Mouse (Mus musculus): ENCODE results near the gene Gzmn. TPM values are rescaled to one million over a fixed set of nuclear protein-coding genes. Genes with fewer than 3 reads are reported as not detected.
"Not testable (repeated sequence)": the region's sequence is repeated elsewhere in the genome, so short reads cannot be mapped to it uniquely, and the experiment has no call there.

The Gzmn gene
- not detected in 2 replicates for total RNA-seq (2014; fragmentation: Nextera tagmentation)
- total RNA-seq (2017): 0.12 TPM in 1 of 2 replicates, not detected in the other
- not detected in 2 replicates for polyA plus RNA-seq (2012)

DNA sequence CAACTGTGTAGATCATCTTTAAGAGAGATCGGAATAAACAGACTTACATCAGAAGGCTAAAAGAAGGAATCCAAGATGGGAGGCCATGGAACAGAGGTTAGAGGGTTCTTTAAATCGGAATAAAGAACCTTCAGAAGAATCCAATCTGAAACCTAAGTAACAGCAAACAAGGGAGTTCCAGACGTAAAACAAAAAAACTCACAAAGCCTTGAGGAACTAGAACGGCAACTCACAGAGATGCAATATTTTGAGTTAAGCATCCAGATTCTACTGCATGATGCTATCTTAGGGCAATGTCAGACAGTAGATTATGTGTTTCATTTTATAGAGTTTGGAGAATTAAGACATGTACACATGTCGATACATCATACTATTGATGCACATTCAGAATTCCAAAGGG, at the start of gene Gzmn:
TSS of gene Gzmn (minus strand) at position 101 of the 400 bp plus-strand sequence.
- H3K4me1 ChIP-seq (ENCODE audit: insufficient read depth, low read depth, low read length): no peaks in the 10 kb centered on the region
- TF ChIP-seq GATA2 (IDR thresholded peaks at IDR 0.05; ENCODE audit: borderline replicate concordance, low read depth, low read length) (no peak), GATA1 (IDR thresholded peaks at IDR 0.05; ENCODE audit: borderline replicate concordance, low read length) (no peak), CTCF (IDR thresholded peaks at IDR 0.05; ENCODE audit: low read depth, low read length) (no peak), TAL1 (conservative IDR thresholded peaks at IDR 0.05; ENCODE audit: low read depth, low read length) (no peak), POLR2AphosphoS5 (IDR thresholded peaks at IDR 0.05; ENCODE audit: insufficient replicate concordance, low read depth, low read length) (no peak)
- DNase-seq (ENCODE audit: low spot score) (no peak), ATAC-seq (ENCODE audit: extremely low read depth, insufficient number of reproducible peaks, low FRiP score, poor library complexity, severe bottlenecking) (no peak)
- H3K36me3 ChIP-seq (replicated peaks): no peaks in the 10 kb centered on the region
- no peaks in the 10 kb centered on the region for H3K9me3 ChIP-seq (replicated peaks)
- H3K27me3 ChIP-seq (ENCODE audit: insufficient read depth, low read length): peaks cover 16% of the 10 kb centered on the region
- H3K4me3 ChIP-seq (ENCODE audit: low read depth, low read length): no peak within 1 kb of the TSS

DNA sequence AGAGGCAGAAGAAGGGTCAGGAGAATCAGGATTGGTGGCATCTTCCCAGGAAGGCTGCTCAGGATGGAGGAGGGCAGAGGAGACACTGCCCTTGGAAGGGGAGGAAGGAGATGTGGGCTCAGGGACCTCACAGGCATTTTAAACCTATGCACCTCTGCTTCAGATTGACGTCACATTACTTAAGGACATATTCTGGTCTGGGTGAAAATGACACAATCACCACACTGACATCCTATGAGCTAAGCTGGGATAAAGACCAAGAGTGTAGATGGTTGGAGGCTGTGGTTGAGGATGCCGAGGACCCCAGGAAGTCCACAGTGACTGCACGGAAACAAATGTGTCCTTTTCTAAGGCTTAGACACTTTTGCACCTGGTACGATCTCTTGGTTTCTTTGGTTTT, 36.9 kb upstream of the Gzmn start, which contains the start of gene Gzmf:
TSS of gene Gzmf (minus strand) at position 101 of the 400 bp plus-strand sequence.
- Histone ChIP-seq H3K36me3 (replicated peaks) (no peaks in the 10 kb centered on the region), H3K9me3 (replicated peaks) (no peaks in the 10 kb centered on the region), H3K4me1 (ENCODE audit: insufficient read depth, low read depth, low read length) (peaks cover 2% of the 10 kb centered on the region; the same call in 1 of the 2 replicates), H3K4me3 (ENCODE audit: low read depth, low read length) (no peak within 1 kb of the TSS), H3K27me3 (ENCODE audit: insufficient read depth, low read length) (0 out of 2 replicates have a peak, but pooled peaks cover 3% of the 10 kb centered on the region)
- TF ChIP-seq GATA2 (IDR thresholded peaks at IDR 0.05; ENCODE audit: borderline replicate concordance, low read depth, low read length): no peak
- TF ChIP-seq POLR2AphosphoS5 (IDR thresholded peaks at IDR 0.05; ENCODE audit: insufficient replicate concordance, low read depth, low read length): no peak
- TF ChIP-seq GATA1 (IDR thresholded peaks at IDR 0.05; ENCODE audit: borderline replicate concordance, low read length): no peak
- TF ChIP-seq TAL1 (conservative IDR thresholded peaks at IDR 0.05; ENCODE audit: low read depth, low read length): no peak
- no peak for TF ChIP-seq CTCF (IDR thresholded peaks at IDR 0.05; ENCODE audit: low read depth, low read length)
- no peak for DNase-seq (ENCODE audit: low spot score)
- ATAC-seq (ENCODE audit: extremely low read depth, insufficient number of reproducible peaks, low FRiP score, poor library complexity, severe bottlenecking): no peak

DNA sequence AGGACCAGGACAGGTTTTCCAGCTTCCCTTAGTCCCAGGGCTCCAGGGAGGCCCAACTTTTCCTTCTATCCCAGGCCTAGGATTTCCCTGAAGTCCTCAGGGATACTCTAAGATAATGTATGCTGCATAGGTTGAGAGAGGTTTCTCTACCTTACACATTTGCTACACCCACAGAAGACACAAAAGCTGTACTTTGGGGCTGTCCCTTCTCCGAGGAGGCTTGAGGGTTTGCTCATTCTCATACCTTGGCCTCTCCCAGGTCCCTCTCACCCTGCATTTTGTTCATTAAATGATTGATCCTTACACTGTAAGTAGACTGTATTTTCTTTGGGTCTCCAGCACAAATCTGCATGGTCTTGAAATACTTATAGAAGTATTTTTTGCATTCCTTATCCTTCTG, 31.2 kb upstream of the Gzmn start:
- TF ChIP-seq TAL1 (conservative IDR thresholded peaks at IDR 0.05; ENCODE audit: low read depth, low read length): no peak
- no peak for TF ChIP-seq GATA2 (IDR thresholded peaks at IDR 0.05; ENCODE audit: borderline replicate concordance, low read depth, low read length)
- no peak for TF ChIP-seq CTCF (IDR thresholded peaks at IDR 0.05; ENCODE audit: low read depth, low read length)
- TF ChIP-seq GATA1 (IDR thresholded peaks at IDR 0.05; ENCODE audit: borderline replicate concordance, low read length): no peak
- TF ChIP-seq POLR2AphosphoS5 (IDR thresholded peaks at IDR 0.05; ENCODE audit: insufficient replicate concordance, low read depth, low read length): no peak
- Histone ChIP-seq H3K4me1 (ENCODE audit: insufficient read depth, low read depth, low read length) (peaks cover 3% of the 10 kb centered on the region; the same call in 1 of the 2 replicates), H3K27me3 (ENCODE audit: insufficient read depth, low read length) (peaks cover 3% of the 10 kb centered on the region; the same call in 1 of the 2 replicates), H3K36me3 (replicated peaks) (no peaks in the 10 kb centered on the region), H3K9me3 (replicated peaks) (no peaks in the 10 kb centered on the region), H3K4me3 (ENCODE audit: low read depth, low read length) (no peak overlapping the region)
- no peak for DNase-seq (ENCODE audit: low spot score)
- ATAC-seq (ENCODE audit: extremely low read depth, insufficient number of reproducible peaks, low FRiP score, poor library complexity, severe bottlenecking): no peak

DNA sequence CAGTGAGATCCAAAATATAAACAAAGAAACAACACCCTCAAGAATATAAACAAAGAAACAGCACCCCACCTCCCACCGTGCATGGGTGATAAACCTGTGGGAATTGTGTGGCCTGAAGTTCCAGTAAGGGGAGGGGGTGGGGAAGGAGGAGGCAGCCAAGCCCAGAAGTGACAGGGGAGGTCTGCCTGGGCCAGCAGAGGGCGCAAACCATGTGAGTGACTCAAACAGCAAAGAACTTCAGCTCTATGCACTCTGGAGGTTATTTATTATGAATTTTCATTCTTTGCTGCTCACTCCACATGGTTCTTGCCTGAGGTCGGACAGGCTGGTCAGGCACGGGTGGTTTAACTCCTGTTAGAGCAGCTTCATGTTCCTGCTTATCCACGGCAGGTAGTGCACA, 30.6 kb upstream of the Gzmn start:
- not testable (repeated sequence) for H3K9me3 ChIP-seq (replicated peaks); H3K36me3 ChIP-seq (replicated peaks); H3K4me3 ChIP-seq (ENCODE audit: low read depth, low read length); ATAC-seq (ENCODE audit: extremely low read depth, insufficient number of reproducible peaks, low FRiP score, poor library complexity, severe bottlenecking); H3K4me1 ChIP-seq (ENCODE audit: insufficient read depth, low read depth, low read length); H3K27me3 ChIP-seq (ENCODE audit: insufficient read depth, low read length)
- peak; percentile 25; the same call in 1 of the 2 replicates for TF ChIP-seq CTCF (IDR thresholded peaks at IDR 0.05; ENCODE audit: low read depth, low read length)
- DNase-seq (ENCODE audit: low spot score): peak; percentile 11

DNA sequence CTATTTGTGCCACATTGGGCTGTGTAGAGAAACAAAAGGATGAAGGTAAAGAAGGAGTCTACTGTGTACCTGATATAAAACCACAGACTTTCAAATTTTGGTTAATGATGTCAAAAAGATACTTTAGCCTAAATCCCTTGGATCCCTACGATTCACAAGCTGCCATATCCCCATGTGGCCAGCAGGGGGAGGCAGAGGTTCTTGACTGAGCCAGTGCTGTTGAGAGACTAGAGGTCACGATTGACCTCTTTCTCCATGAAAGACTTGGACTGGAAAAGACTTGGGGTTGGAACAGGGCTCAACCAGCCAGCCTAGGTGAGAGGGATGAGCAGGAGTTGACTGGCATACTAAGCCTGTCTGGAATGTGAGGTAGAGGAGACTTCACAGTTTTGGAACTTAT, 29.6 kb upstream of the Gzmn start:
- ATAC-seq (ENCODE audit: extremely low read depth, insufficient number of reproducible peaks, low FRiP score, poor library complexity, severe bottlenecking): no peak
- peaks cover 3% of the 10 kb centered on the region; the same call in 1 of the 2 replicates for H3K4me1 ChIP-seq (ENCODE audit: insufficient read depth, low read depth, low read length)
- no peak for TF ChIP-seq TAL1 (conservative IDR thresholded peaks at IDR 0.05; ENCODE audit: low read depth, low read length)
- TF ChIP-seq CTCF (IDR thresholded peaks at IDR 0.05; ENCODE audit: low read depth, low read length): peak; percentile 79
- H3K9me3 ChIP-seq (replicated peaks): no peaks in the 10 kb centered on the region
- peak; percentile 28 for DNase-seq (ENCODE audit: low spot score)
- no peaks in the 10 kb centered on the region for H3K36me3 ChIP-seq (replicated peaks)
- no peak overlapping the region for H3K4me3 ChIP-seq (ENCODE audit: low read depth, low read length)
- H3K27me3 ChIP-seq (ENCODE audit: insufficient read depth, low read length): peaks cover 3% of the 10 kb centered on the region; the same call in 1 of the 2 replicates

DNA sequence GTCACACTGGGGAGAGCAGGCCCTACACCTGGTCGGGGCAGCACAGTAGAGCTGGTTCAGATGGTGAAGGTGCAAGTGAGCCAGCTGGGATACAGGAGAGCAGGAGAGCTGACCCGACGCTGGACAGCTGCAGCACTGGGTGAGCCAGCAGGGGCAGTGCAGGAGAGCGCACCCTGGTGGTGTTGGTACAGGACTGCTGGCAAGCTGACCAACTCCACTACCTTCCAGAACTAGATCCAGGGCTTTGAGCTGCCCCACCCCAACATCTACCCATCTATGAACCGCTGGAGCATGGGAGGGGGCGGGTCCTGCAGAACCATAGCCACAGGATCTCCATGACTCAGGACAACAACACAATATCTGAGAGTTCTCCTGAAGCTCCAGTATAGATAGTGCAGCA, 12.5 kb upstream of the Gzmn start:
- ATAC-seq (ENCODE audit: extremely low read depth, insufficient number of reproducible peaks, low FRiP score, poor library complexity, severe bottlenecking): no peak
- Histone ChIP-seq H3K9me3 (replicated peaks) (no peaks in the 10 kb centered on the region), H3K36me3 (replicated peaks) (no peaks in the 10 kb centered on the region), H3K4me3 (ENCODE audit: low read depth, low read length) (no peak overlapping the region), H3K4me1 (ENCODE audit: insufficient read depth, low read depth, low read length) (no peaks in the 10 kb centered on the region), H3K27me3 (ENCODE audit: insufficient read depth, low read length) (peaks cover 7% of the 10 kb centered on the region)
- TF ChIP-seq GATA1 (IDR thresholded peaks at IDR 0.05; ENCODE audit: borderline replicate concordance, low read length): no peak
- TF ChIP-seq GATA2 (IDR thresholded peaks at IDR 0.05; ENCODE audit: borderline replicate concordance, low read depth, low read length): no peak
- no peak for TF ChIP-seq POLR2AphosphoS5 (IDR thresholded peaks at IDR 0.05; ENCODE audit: insufficient replicate concordance, low read depth, low read length)
- TF ChIP-seq CTCF (IDR thresholded peaks at IDR 0.05; ENCODE audit: low read depth, low read length): no peak
- TF ChIP-seq TAL1 (conservative IDR thresholded peaks at IDR 0.05; ENCODE audit: low read depth, low read length): no peak
- no peak for DNase-seq (ENCODE audit: low spot score)

- ATAC-seq (ENCODE audit: extremely low read depth, insufficient number of reproducible peaks, low FRiP score, poor library complexity, severe bottlenecking) (no peak), DNase-seq (ENCODE audit: low spot score) (no peak)
- no peak for TF ChIP-seq GATA1 (IDR thresholded peaks at IDR 0.05; ENCODE audit: borderline replicate concordance, low read length)
- TF ChIP-seq CTCF (IDR thresholded peaks at IDR 0.05; ENCODE audit: low read depth, low read length): no peak
- TF ChIP-seq POLR2AphosphoS5 (IDR thresholded peaks at IDR 0.05; ENCODE audit: insufficient replicate concordance, low read depth, low read length): no peak
- no peak for TF ChIP-seq TAL1 (conservative IDR thresholded peaks at IDR 0.05; ENCODE audit: low read depth, low read length)
- TF ChIP-seq GATA2 (IDR thresholded peaks at IDR 0.05; ENCODE audit: borderline replicate concordance, low read depth, low read length): no peak
- Histone ChIP-seq H3K4me3 (ENCODE audit: low read depth, low read length) (no peak overlapping the region), H3K4me1 (ENCODE audit: insufficient read depth, low read depth, low read length) (no peaks in the 10 kb centered on the region), H3K27me3 (ENCODE audit: insufficient read depth, low read length) (peaks cover 7% of the 10 kb centered on the region), H3K9me3 (replicated peaks) (no peaks in the 10 kb centered on the region), H3K36me3 (replicated peaks) (no peaks in the 10 kb centered on the region)
Observed at GRCm38 (mm10) chr14:56186521-56186920, 12.1 kb upstream of the Gzmn start.

Data from G1E (cell line).